Mouse (Mus musculus) liver, adult 2 months (tissue): ENCODE measurements at regions not wholly inside any gene's neighbourhood (a gene's known extent, or its start where the extent isn't known, plus 50 kb on each side); places are given as distances from the start of the nearest gene placed in this dataset.

ENCODE experiments used
- CTCF ChIP-seq: fragments of 200-500 bp; IDR thresholded peaks from 2 replicates; pipeline ENCODE4 v1.5.1; 2011; ENCODE audit warnings: low read depth, low read length, control low read depth
- POLR2A ChIP-seq: fragments of 200-500 bp; IDR thresholded peaks from 2 replicates; pipeline ENCODE4 v1.6.1; 2011; ENCODE audit warnings: low read length, control low read depth; ENCODE audit not compliant: insufficient read depth; ENCODE audit errors: extremely low read depth

DNA sequence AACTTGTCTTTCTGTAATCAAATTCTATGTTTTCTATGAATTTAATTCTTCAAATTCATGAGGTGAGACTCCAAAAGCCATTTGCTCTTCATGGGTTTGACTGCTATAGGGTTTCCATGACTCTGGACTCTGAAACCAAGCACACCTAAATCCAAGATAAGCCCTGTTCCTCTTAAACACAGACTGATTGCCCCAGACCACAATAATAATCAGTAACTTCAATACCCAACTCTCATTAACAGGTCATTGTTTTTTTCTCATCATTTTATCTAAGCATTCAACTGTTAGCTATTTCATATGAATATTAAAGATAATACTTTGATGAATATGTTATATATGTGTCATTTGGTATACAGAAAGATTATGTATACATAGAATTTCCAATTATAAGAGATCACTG lies 92.1 kb downstream of the Izumo3 start:
- TF ChIP-seq CTCF (no peak), POLR2A (no peak)
